Mouse (Mus musculus) leukemia stem cell, adult 10-12 weeks (primary cell): Measurements from ENCODE around the gene Cpd. TPM values are rescaled to one million over a fixed set of nuclear protein-coding genes. Genes with fewer than 3 reads are reported as not detected.

ENCODE experiments used
- polyA plus RNA-seq: library from polyadenylated mRNA; stranded (reverse); fragments of >175 nt; gene quantifications from 2 replicates; pipeline ENCODE4 v1.2.3, GENCODE M21; 2012; ENCODE audit warnings: low replicate concordance

The Cpd gene
- polyA plus RNA-seq = 16.0 and 24.1 TPM in 2 replicates

DNA sequence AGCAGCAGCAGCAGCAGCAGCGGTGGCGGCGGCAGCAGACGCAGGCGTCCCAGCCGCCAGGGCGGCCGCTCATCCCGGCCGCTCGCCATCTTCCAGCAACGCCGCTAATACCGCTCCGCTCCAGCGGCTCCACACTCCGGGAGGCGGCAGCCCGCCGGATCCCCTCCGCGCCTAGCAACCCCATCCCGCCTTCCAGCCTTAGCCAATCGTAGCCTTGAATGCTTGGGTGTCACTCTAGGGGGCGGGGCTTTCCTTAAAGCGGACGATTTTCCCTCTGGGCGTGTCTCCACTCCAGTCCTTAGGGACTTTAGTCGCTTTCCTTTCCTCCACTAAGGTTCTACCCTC is at the start of gene Cpd:
Gene Cpd (minus strand): TSS at position 141 of the 345 bp plus-strand sequence.

DNA sequence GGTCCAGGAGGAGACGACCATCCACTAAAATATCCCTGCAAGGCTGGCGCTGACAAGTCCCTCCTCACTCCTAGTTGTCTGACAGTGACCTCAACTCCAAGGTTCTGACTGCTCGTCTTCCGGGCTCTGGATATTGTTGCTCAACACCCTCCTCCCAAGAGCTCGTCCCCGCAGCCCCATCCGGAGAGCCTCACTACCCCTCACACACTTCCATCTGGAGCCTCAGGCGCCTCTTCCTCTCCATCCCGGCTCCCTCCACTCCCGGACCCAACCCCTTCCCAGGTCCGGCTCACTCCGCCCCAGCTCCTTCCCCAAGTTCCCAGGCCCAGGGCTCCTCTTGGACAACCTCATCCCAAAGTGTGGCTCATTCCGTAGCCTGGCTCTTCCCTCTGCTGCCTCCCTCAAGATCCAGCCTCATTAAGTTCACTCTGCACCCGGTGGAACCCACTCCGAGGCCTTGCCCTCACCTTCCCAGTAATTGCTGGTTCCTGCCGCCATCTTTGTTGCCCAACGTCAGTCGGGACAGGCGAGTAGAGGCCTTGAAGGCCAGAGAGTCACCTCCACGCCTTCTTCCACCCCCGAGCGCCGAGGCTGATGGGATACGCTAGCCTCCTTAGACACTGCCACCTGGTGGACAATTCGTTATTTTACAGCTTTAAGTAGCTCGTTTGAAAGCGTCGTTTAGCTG is 83.6 kb downstream of the Cpd start, which contains the start of gene Gosr1:
Gene Gosr1 (minus strand): TSS at position 527 of the 688 bp plus-strand sequence.

Other genes starting within 250 kb of the Cpd start
- 5.9 and 13.1 TPM in 2 replicates for gene Abr, start 224.7 kb downstream of the Cpd start, polyA plus RNA-seq
- gene Bhlha9, start 174.5 kb downstream of the Cpd start, polyA plus RNA-seq = not detected in 2 replicates
- gene Trarg1, start 167.2 kb downstream of the Cpd start, polyA plus RNA-seq = not detected in 2 replicates
- gene Gosr1, start 83.4 kb downstream of the Cpd start, polyA plus RNA-seq = 0.38 and 2.7 TPM in 2 replicates
- gene Tmigd1, start 55.1 kb upstream of the Cpd start, polyA plus RNA-seq = not detected in 2 replicates
- 5.4 and 14.8 TPM in 2 replicates for gene Blmh, start 77.8 kb upstream of the Cpd start, polyA plus RNA-seq
- 0.55 TPM in 1 of 2 replicates, not detected in the other for gene Slc6a4, start 151.6 kb upstream of the Cpd start, polyA plus RNA-seq
- gene Nsrp1, start 231.4 kb upstream of the Cpd start, polyA plus RNA-seq = 0.37 and 1.6 TPM in 2 replicates